Mouse (Mus musculus) liver, embryonic 13.5 days (tissue): ENCODE data around the gene Ccdc154. TPM values are rescaled to one million over a fixed set of nuclear protein-coding genes. Genes with fewer than 3 reads are reported as not detected.
"Not testable (repeated sequence)": the region's sequence is repeated elsewhere in the genome, so short reads cannot be mapped to it uniquely, and the experiment has no call there.

ENCODE experiments used
- ATAC-seq: fragments of 200-750 bp; cut with Nextera tagmentation; 2 replicates; pipeline ENCODE4 v1.8.0; 2017; ENCODE audit warnings: low read depth, mild to moderate bottlenecking, moderate number of reproducible peaks, moderate library complexity
- DNase-seq: peaks from one replicate; pipeline ENCODE4 v3.0.0; 2022
- H3K27ac ChIP-seq: fragments of 300-500 bp; sonication (generic); 2 replicates; pipeline ENCODE4 v1.5.1; 2015; ENCODE audit warnings: moderate library complexity, mild to moderate bottlenecking, inconsistent platforms
- H3K27me3 ChIP-seq: fragments of 300-500 bp; sonication (generic); 2 replicates; pipeline ENCODE4 v1.6.1; 2015; ENCODE audit warnings: mild to moderate bottlenecking, inconsistent platforms
- H3K36me3 ChIP-seq: fragments of 300-500 bp; sonication (generic); 2 replicates; pipeline ENCODE4 v1.6.1; 2015; ENCODE audit warnings: mild to moderate bottlenecking, inconsistent platforms
- H3K4me1 ChIP-seq: fragments of 300-500 bp; sonication (generic); replicated peaks from 2 replicates; pipeline ENCODE4 v1.6.1; 2015; ENCODE audit warnings: inconsistent platforms
- H3K4me2 ChIP-seq: fragments of 300-500 bp; sonication (generic); 2 replicates; pipeline ENCODE4 v1.6.1; 2015; ENCODE audit warnings: inconsistent platforms, mild to moderate bottlenecking, moderate library complexity
- H3K4me3 ChIP-seq: fragments of 300-500 bp; sonication (generic); replicated peaks from 2 replicates; pipeline ENCODE4 v1.5.1; 2015; ENCODE audit warnings: mild to moderate bottlenecking, inconsistent platforms
- H3K9ac ChIP-seq: fragments of 300-500 bp; sonication (generic); 2 replicates; pipeline ENCODE4 v1.6.1; 2015; ENCODE audit warnings: mild to moderate bottlenecking, inconsistent platforms
- H3K9me3 ChIP-seq: fragments of 300-500 bp; sonication (generic); replicated peaks from 2 replicates; pipeline ENCODE4 v1.6.1; 2016; ENCODE audit warnings: inconsistent platforms
- WGBS: fragments of 180-500 bp; shearing (Covaris S2); methylation state at CpG from one replicate; pipeline ENCODE4 v1.1.7; 2015; ENCODE audit not compliant: insufficient replicate concordance; 5-methylcytosine and 5-hydroxymethylcytosine counted together
- polyA plus RNA-seq: library from polyadenylated mRNA; unstranded; fragments of >200 nt; fragmentation: Nextera tagmentation; extraction: Ambion mirVana; gene quantifications from 2 replicates; pipeline ENCODE4 v1.2.1, GENCODE M21; 2015

Ccdc154 gene
- polyA plus RNA-seq: not detected in 2 replicates

DNA sequence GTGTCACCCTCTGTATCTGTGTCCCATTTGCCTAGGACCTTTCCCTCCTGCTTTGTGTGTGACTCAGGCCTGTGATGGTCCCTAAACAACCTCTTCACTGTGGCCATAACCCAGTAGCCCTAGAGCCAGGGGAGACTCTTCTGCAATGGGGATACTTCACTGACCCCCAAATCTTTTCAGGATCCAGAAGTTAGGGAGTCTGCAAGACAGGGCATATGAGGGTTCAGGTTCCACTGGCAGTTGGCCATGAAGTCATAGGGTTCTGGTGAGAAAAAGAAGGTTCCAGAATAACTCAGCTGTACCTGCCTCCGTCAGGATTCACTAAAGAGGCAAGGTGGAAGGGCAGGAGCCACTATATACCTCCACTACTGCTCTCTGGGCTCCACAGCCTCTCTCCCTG, at the start of gene Ccdc154:
Ccdc154 (plus strand) TSS at position 301 of the 400 bp plus-strand sequence.
- DNase-seq (no peak), ATAC-seq (no peak)
- 76% methylated on average over 1 of the region's 1 CpGs for WGBS
- Histone ChIP-seq H3K36me3 (peaks cover 39% of the 10 kb centered on the region), H3K4me2 (no peak within 1 kb of the TSS), H3K9ac (0 out of 2 replicates have a peak within 1 kb of the TSS, but pooled peaks have one; percentile 4), H3K4me1 (no peaks in the 10 kb centered on the region), H3K9me3 (no peaks in the 10 kb centered on the region), H3K27ac (no peak within 1 kb of the TSS), H3K27me3 (peaks cover 2% of the 10 kb centered on the region; the same call in 1 of the 2 replicates), H3K4me3 (no peak within 1 kb of the TSS)

DNA sequence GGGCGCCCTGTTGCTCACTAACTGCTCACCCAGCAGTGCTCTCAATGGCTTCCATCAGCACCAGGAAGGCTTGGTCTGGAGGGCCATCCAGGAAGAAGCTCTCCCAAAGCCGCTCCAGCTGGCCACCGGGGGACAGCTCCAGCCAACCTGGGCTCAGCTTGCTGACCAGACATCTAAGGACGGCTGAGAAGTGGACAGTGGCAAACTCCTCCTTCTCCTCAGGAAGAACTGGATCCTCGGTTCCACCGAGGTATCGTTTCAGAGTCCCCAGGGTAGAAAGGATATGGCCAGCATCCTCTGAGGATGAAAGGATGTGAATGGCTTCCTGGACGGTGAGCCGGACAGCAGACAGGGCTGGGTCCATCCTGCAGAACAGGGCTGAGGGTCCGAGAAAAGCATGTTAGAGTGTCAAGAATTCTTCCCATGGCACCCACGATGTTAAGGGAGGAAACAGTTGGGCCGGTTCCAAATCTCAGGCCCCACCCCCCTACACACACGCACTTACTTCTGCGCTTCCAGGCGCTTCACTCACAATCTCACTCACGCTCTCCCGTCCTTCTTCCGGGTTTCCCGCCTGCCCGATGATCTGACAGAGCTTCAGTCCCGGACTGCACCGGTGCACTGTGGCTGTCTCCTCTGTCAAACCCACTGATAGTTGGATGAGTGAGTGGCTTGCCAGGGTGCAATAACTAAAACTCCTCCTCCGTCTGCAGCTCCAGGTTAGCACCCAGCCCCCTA, 47.2 kb upstream of the Ccdc154 start:
- Histone ChIP-seq H3K27ac (peak overlapping the region; percentile 85), H3K9me3 (no peaks in the 10 kb centered on the region), H3K4me2 (peak overlapping the region; percentile 100), H3K4me3 (peak overlapping the region; percentile 76), H3K9ac (peak overlapping the region; percentile 82), H3K36me3 (peaks cover 21% of the 10 kb centered on the region), H3K4me1 (peaks cover 37% of the 10 kb centered on the region), H3K27me3 (no peaks in the 10 kb centered on the region)
- DNase-seq: no peak
- peak; percentile 63 for ATAC-seq
- WGBS: 9% methylated on average over 23 of the region's 23 CpGs

DNA sequence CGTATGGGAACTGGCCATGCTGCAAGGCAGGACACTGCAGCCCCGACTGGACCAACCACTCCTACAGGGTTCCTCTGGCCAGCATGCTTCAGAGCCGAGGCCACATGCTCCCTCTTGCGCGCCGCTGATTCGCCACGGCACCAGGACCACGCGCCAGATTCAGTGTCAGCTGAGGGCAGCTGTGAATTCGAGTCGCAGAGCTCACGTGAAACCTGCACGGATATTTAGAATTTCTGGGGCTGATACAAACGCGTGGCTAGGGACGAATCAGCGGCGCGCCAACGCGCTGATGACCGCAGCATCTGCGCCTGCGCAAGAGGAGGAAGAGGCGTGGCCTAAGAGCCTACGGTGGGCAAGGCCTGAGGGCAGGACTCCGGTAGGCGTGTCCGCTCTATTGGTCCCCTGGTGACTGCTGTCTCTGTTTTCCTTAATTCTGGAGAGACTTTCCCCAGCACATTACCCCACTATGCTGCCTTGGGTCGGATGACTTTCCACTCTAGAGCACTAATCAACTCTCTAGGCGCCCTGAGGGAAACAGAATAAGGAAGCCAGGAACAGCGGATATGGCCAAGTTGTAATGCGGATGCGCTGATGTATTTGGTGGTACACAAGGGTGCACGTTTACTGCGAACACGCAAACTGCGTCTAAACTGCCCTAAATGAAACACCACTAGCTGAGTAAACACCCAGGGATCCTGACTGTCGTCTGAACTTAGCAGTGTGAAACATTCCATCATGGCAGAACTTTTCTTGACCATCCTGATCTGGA, 46.4 kb upstream of the Ccdc154 start, which contains the start of gene Telo2:
Telo2 (minus strand) TSS at position 304 of the 769 bp plus-strand sequence.
- no peaks in the 10 kb centered on the region for H3K9me3 ChIP-seq
- peak within 1 kb of the TSS; percentile 82 for H3K9ac ChIP-seq
- peak within 1 kb of the TSS; percentile 76 for H3K4me3 ChIP-seq
- peak within 1 kb of the TSS; percentile 100 for H3K4me2 ChIP-seq
- H3K27ac ChIP-seq: peak within 1 kb of the TSS; percentile 85
- H3K4me1 ChIP-seq: peaks cover 40% of the 10 kb centered on the region
- peaks cover 7% of the 10 kb centered on the region; the same call in 1 of the 2 replicates for H3K27me3 ChIP-seq
- 6% methylated on average over 40 of the region's 40 CpGs for WGBS
- H3K36me3 ChIP-seq: peaks cover 14% of the 10 kb centered on the region
- ATAC-seq: peak; percentile 88
- DNase-seq: peak; percentile 91

DNA sequence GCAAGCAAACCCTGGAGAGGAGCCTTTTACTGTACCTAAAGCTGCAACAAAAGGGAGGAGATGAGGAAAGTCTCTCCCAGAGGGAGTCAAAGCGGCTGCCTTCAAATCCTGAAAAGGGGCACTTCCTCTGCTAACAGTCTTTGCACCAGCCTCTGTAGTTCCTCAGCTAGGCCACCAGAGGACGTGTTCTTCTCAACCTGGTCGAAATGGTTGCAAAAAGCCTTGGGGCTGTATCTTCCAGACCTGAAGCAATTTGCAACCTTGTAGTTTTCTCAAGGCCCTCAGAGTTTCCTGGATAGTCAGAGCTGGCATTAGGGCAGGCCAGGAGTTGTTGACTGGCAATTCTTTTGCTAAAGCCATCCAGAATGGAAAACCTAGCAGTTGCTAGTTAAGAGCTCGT, 45.0 kb upstream of the Ccdc154 start:
- no peak overlapping the region for H3K9ac ChIP-seq
- H3K27ac ChIP-seq: no peak overlapping the region
- no peak overlapping the region for H3K4me3 ChIP-seq
- ATAC-seq (no peak), DNase-seq (peak; percentile 39)
- peaks cover 37% of the 10 kb centered on the region for H3K4me1 ChIP-seq
- H3K9me3 ChIP-seq: no peaks in the 10 kb centered on the region
- H3K27me3 ChIP-seq: peaks cover 19% of the 10 kb centered on the region
- no peak overlapping the region for H3K4me2 ChIP-seq
- 26% methylated on average over 4 of the region's 4 CpGs for WGBS
- 0 out of 2 replicates have a peak, but pooled peaks cover 6% of the 10 kb centered on the region for H3K36me3 ChIP-seq

DNA sequence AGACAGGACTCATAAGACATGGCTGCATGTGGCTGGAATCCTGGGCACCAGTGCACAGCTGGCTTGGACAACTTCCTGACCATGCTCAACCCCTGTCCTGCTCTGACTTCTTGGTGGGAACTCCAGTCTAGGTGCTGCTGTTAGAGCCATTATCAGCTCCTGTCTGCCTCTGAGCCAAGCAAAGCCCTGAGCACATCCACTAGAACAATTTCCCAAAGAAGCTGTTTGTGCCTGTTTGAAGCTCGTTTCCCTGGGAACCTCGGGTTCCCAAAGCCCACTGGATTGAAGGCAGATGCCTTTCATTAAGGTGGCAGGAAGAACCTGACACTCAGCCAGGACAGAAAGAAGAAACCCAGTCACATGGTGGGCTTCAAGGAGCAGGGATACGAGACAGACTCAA, 41.9 kb upstream of the Ccdc154 start, which contains the start of gene Ptx4:
Ptx4 (plus strand) TSS at position 355 of the 400 bp plus-strand sequence.
- Histone ChIP-seq H3K27ac (no peak within 1 kb of the TSS), H3K9me3 (no peaks in the 10 kb centered on the region), H3K4me3 (no peak within 1 kb of the TSS), H3K4me2 (no peak within 1 kb of the TSS), H3K27me3 (peaks cover 34% of the 10 kb centered on the region), H3K9ac (no peak within 1 kb of the TSS), H3K36me3 (no peaks in the 10 kb centered on the region), H3K4me1 (peaks cover 42% of the 10 kb centered on the region)
- ATAC-seq (no peak), DNase-seq (no peak)
- WGBS: 28% methylated on average over 3 of the region's 3 CpGs

DNA sequence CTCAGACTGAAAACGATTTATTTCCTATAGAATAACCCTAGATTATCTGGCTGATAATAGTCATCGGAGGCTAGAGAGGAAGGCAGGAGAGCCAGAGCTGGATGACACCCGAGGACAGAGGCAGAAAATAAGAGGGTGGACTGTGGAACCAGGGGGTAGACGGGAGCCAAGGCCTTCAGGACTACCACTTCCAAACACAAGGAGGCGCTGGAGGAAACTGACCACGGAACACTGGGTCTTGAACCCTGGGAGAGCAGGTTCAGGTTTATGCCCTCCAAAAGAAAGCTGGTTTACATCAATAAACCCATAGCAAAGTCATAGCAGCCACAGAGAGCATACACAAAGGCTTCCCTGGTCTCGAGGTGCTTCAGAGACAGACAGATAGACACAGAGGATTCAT, 38.3 kb upstream of the Ccdc154 start:
- Histone ChIP-seq H3K9me3 (no peaks in the 10 kb centered on the region), H3K36me3 (no peaks in the 10 kb centered on the region), H3K27ac (0 out of 2 replicates have a peak overlapping the region, but pooled peaks have one; percentile 93), H3K9ac (no peak overlapping the region), H3K4me3 (no peak overlapping the region), H3K27me3 (peaks cover 34% of the 10 kb centered on the region), H3K4me2 (no peak overlapping the region), H3K4me1 (peaks cover 66% of the 10 kb centered on the region)
- DNase-seq: no peak
- WGBS: 23% methylated on average over 7 of the region's 7 CpGs
- no peak for ATAC-seq

DNA sequence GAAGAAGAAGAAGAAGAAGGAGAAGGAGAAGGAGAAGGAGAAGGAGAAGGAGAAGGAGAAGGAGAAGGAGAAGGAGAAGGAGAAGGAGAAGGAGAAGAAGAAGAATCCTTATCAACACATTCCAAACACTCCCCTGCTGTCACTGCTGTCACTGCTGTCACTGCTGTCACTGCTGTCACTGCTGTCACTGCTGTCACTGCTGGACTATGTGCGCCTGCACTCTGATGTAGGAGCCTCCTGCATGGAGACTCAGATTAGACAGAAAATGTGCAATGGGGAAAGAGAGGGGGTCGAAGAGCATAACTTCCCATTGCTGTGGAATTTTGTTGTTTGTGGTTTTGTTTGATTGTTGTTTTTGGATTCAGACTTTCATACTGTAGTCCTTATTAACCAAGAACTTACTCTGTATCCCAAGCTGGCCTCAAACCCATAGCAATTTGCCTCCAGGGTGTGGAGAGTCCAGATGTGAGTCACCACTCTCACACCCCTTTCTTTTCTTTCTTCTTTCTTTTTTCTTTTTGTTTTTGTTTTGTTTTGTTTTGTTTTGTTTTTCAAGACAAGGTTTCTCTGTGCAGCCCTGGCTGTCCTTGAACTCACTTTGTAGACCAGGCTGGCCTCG, 36.7 kb upstream of the Ccdc154 start:
- not testable (repeated sequence) for H3K36me3 ChIP-seq, H3K4me2 ChIP-seq, DNase-seq, H3K9me3 ChIP-seq, H3K4me3 ChIP-seq
- H3K9ac ChIP-seq: peak overlapping the region; percentile 52
- peak; percentile 63 for ATAC-seq
- peaks cover 54% of the 10 kb centered on the region for H3K4me1 ChIP-seq
- WGBS: 43% methylated on average over 3 of the region's 3 CpGs
- peak overlapping the region; percentile 93 for H3K27ac ChIP-seq
- H3K27me3 ChIP-seq: peaks cover 29% of the 10 kb centered on the region

DNA sequence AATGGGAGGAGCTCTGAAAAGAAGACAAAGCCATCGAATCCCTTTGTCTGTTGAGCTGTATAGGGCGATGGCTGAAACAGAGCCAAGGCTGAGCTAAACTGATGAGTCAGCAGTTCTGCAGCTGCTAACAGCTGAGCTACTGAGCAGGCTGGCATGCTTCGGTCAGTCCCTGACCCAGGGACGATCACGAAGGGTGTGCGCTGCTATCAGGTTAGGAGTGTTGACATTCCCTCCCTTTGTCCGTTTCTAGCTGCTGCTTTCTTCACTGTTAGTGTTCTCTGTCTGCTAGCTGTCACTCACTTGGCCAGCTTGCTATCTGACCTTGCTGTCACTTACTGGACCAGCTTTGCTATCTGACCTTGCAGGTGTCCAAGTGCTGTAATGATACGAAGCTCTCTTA, 35.2 kb upstream of the Ccdc154 start:
- peak overlapping the region; percentile 46 for H3K4me2 ChIP-seq
- H3K9me3 ChIP-seq: no peaks in the 10 kb centered on the region
- peak; percentile 46 for DNase-seq
- peak overlapping the region; percentile 93 for H3K27ac ChIP-seq
- H3K36me3 ChIP-seq: no peaks in the 10 kb centered on the region
- peaks cover 16% of the 10 kb centered on the region for H3K27me3 ChIP-seq
- H3K9ac ChIP-seq: peak overlapping the region; percentile 60
- WGBS: 12% methylated on average over 8 of the region's 8 CpGs
- peaks cover 54% of the 10 kb centered on the region for H3K4me1 ChIP-seq
- ATAC-seq: peak; percentile 87
- H3K4me3 ChIP-seq: peak overlapping the region; percentile 5; the same call in 1 of the 2 replicates

DNA sequence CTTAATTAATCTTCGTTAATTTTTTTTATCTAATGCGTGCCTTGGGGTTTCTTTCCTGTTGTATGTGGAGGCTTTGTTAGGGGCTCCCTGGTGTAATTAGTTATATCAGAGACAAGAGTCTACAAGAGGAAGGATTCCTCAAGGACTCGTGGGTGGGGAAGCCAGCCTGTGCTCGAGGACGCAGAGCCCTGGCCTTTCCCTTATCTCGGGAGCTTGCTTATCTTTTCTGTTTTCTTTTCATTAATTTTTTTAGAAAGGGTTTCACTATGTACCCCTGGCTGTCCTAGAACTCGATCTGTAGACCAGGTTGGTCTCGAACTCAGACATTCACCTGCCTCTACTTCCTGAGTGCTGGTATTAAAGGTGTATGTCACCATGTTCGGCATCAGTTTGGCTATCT, 34.6 kb upstream of the Ccdc154 start:
- Histone ChIP-seq H3K4me2 (peak overlapping the region; percentile 46), H3K9ac (peak overlapping the region; percentile 60), H3K36me3 (no peaks in the 10 kb centered on the region), H3K4me1 (peaks cover 54% of the 10 kb centered on the region), H3K9me3 (no peaks in the 10 kb centered on the region), H3K4me3 (0 out of 2 replicates have a peak overlapping the region, but pooled peaks have one; percentile 5), H3K27me3 (peaks cover 10% of the 10 kb centered on the region; the same call in 1 of the 2 replicates), H3K27ac (peak overlapping the region; percentile 93)
- DNase-seq: no peak
- ATAC-seq: peak; percentile 39
- 20% methylated on average over 9 of the region's 9 CpGs for WGBS

DNA sequence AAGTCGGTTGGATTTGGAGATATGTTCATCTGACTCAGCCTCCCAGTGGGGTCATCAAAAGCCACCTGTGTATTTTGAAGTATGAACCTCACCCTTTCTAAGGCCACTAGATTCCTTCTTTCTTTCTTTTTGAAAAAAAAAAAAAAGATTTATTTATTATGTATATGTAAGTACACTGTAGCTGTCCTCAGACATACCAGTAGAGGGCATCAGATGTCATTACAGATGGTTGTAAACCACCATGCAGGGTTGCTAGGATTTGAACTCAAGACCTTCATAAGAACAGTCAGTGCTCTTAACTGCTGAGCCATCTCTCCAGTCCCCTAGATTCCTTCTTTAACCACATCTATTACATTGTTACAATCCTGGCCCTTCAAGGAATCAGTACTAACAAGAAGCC, 32.2 kb upstream of the Ccdc154 start:
- H3K9ac ChIP-seq: no peak overlapping the region
- no peaks in the 10 kb centered on the region for H3K27me3 ChIP-seq
- no peak for ATAC-seq
- no peak overlapping the region for H3K27ac ChIP-seq
- H3K9me3 ChIP-seq: no peaks in the 10 kb centered on the region
- 97% methylated on average over 1 of the region's 1 CpGs for WGBS
- H3K4me2 ChIP-seq: no peak overlapping the region
- no peaks in the 10 kb centered on the region for H3K36me3 ChIP-seq
- DNase-seq: no peak
- H3K4me1 ChIP-seq: peaks cover 55% of the 10 kb centered on the region
- no peak overlapping the region for H3K4me3 ChIP-seq

DNA sequence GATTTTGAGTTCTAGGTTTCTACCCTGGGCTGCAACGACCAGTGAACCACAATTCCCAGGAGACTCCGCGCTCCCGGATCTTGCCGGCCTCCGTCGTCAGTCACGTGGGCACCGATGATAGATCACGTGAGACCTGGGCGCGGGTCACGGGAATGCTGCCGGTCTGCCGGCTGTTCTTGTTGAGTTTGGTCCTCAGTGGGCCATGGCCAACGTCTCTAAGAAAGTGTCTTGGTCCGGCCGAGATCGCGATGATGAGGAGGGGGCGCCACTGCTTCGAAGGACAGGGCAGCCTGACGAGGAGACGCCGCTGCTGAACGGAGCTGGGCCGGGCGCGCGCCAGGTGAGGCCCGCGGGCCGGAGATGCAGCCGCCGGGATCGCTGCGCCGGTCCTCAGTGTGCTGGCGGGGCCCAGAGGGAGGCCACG, 29.0 kb upstream of the Ccdc154 start, which contains the start of gene Clcn7:
Clcn7 (plus strand) TSS at position 117 of the 424 bp plus-strand sequence.
- WGBS: under 1% methylated on average over 39 of the region's 40 CpGs
- H3K27me3 ChIP-seq: no peaks in the 10 kb centered on the region
- peak within 1 kb of the TSS; percentile 92 for H3K4me3 ChIP-seq
- H3K9ac ChIP-seq: peak within 1 kb of the TSS; percentile 84
- H3K4me1 ChIP-seq: peaks cover 42% of the 10 kb centered on the region
- peak; percentile 86 for DNase-seq
- peak within 1 kb of the TSS; percentile 69 for H3K27ac ChIP-seq
- H3K4me2 ChIP-seq: peak within 1 kb of the TSS; percentile 76
- peaks cover 4% of the 10 kb centered on the region; the same call in 1 of the 2 replicates for H3K36me3 ChIP-seq
- ATAC-seq: peak; percentile 88
- no peaks in the 10 kb centered on the region for H3K9me3 ChIP-seq
